Mouse (Mus musculus): ENCODE data around the gene Tmem121. TPM values are rescaled to one million over a fixed set of nuclear protein-coding genes. Genes with fewer than 3 reads are reported as not detected.
"Not testable (repeated sequence)": the region's sequence is repeated elsewhere in the genome, so short reads cannot be mapped to it uniquely, and the experiment has no call there.

The Tmem121 gene
- polyA plus RNA-seq, 1 experiment from 2014 or later: 50.3 TPM

DNA sequence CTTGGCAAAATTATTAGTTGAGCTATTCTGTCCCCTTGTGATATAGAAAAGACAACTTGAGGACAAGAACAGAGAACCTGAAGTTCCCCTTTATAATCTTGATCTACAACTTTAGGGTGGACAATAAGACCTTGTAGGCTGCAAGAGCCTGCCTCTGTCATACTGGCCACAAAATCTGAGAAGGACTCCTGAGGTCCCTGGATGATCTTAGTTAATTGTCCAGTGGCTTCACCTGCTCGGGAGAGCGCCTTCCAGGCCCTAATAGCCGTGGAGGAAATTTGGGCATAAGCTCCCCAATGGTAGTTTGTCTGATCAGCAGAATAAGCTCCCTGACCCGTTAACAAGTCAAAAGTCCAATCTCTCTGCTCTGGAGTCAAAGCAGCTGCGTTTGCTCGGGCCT, 13.4 kb downstream of the Tmem121 start:
- not testable (repeated sequence) for H3K27me3 ChIP-seq (ENCODE audit: control insufficient read depth, insufficient read depth, low read depth, low read length); H3K27ac ChIP-seq (ENCODE audit: low read length); ATAC-seq; H3K4me1 ChIP-seq (ENCODE audit: control insufficient read depth, insufficient read depth, low read length); H3K4me2 ChIP-seq (ENCODE audit: low read length); H3K9me3 ChIP-seq (replicated peaks; ENCODE audit: control insufficient read depth, low read length, poor library complexity, severe bottlenecking); H3K36me3 ChIP-seq (ENCODE audit: control insufficient read depth, insufficient read depth, low read length); H3K4me3 ChIP-seq (ENCODE audit: low read depth, low read length); H3K9ac ChIP-seq (ENCODE audit: low read depth, low read length)
- WGBS: 100% methylated on average over 3 of the region's 6 CpGs

DNA sequence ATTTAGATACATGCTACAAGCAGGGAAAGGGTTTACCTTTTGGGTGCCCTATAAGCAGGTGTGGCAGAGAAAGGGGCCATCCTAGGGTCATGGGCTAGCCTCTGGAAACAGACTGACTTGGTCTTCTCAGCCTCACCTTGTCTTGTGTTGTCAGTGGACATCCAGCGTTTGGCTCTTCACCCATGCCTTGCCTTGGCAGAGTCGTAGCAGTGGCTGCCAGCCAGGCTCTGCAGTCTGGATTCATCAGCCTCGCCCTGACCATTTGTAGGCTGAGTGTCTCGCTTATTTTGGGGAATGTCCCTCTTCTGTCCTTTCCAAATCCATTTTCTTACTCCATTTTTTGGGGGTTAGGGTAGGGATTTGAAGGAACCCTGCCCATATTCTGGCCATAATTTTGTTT, 15.6 kb downstream of the Tmem121 start:
- H3K36me3 ChIP-seq (ENCODE audit: control insufficient read depth, insufficient read depth, low read length): no peaks in the 10 kb centered on the region
- H3K9ac ChIP-seq (ENCODE audit: low read depth, low read length): no peak overlapping the region
- no peak overlapping the region for H3K4me2 ChIP-seq (ENCODE audit: low read length)
- no peak overlapping the region for H3K4me3 ChIP-seq (ENCODE audit: low read depth, low read length)
- H3K27ac ChIP-seq (ENCODE audit: low read length): no peak overlapping the region
- 92% methylated on average over 4 of the region's 4 CpGs for WGBS
- H3K27me3 ChIP-seq (ENCODE audit: control insufficient read depth, insufficient read depth, low read depth, low read length): no peaks in the 10 kb centered on the region
- no peaks in the 10 kb centered on the region for H3K4me1 ChIP-seq (ENCODE audit: control insufficient read depth, insufficient read depth, low read length)
- no peaks in the 10 kb centered on the region for H3K9me3 ChIP-seq (replicated peaks; ENCODE audit: control insufficient read depth, low read length, poor library complexity, severe bottlenecking)
- no peak for ATAC-seq

DNA sequence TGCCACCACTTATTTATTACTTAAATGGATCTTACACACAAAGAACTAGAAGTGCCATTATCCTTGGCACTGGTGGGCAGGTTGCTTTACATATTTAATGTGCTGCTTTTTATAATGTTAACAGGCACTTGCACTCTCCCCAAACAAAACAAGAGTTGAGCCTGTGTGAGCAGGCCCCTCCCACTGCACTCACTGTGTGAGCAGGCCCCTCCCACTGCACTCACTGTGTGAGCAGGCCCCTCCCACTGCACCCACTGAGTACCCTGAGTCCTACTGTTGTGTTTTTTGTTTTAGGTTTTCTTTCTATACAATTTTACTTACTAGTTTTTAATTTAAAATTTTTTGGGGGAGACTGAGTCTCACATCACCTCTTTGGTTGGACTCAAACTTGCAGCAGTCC, 16.3 kb downstream of the Tmem121 start:
- Histone ChIP-seq H3K9me3 (replicated peaks; ENCODE audit: control insufficient read depth, low read length, poor library complexity, severe bottlenecking) (no peaks in the 10 kb centered on the region), H3K4me1 (ENCODE audit: control insufficient read depth, insufficient read depth, low read length) (no peaks in the 10 kb centered on the region), H3K9ac (ENCODE audit: low read depth, low read length) (no peak overlapping the region), H3K27me3 (ENCODE audit: control insufficient read depth, insufficient read depth, low read depth, low read length) (no peaks in the 10 kb centered on the region), H3K4me3 (ENCODE audit: low read depth, low read length) (no peak overlapping the region), H3K36me3 (ENCODE audit: control insufficient read depth, insufficient read depth, low read length) (no peaks in the 10 kb centered on the region), H3K27ac (ENCODE audit: low read length) (no peak overlapping the region), H3K4me2 (ENCODE audit: low read length) (no peak overlapping the region)
- ATAC-seq: no peak

DNA sequence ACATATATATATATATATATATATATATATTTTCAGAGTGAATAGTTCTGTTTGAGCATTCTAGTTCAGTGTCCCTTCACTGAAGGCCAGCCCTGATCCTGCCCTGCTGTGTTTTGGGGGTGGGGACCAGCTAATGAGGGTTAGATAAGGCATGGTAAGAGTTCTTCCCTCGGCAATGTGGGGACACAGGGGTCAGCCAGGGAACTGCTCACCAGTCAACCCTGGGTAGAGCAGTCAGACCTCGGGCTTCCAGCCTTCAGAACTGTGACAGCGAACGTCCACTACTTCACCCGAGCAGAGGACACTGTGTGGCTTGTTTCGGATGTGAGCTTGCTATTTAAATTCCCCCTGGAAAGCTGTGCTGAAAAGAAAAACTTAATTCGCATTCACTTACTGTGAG, 17.8 kb downstream of the Tmem121 start:
- H3K36me3 ChIP-seq (ENCODE audit: control insufficient read depth, insufficient read depth, low read length): no peaks in the 10 kb centered on the region
- no peak for ATAC-seq
- no peaks in the 10 kb centered on the region for H3K4me1 ChIP-seq (ENCODE audit: control insufficient read depth, insufficient read depth, low read length)
- H3K9me3 ChIP-seq (replicated peaks; ENCODE audit: control insufficient read depth, low read length, poor library complexity, severe bottlenecking): no peaks in the 10 kb centered on the region
- 78% methylated on average over 7 of the region's 7 CpGs for WGBS
- no peak overlapping the region for H3K27ac ChIP-seq (ENCODE audit: low read length)
- no peak overlapping the region for H3K4me3 ChIP-seq (ENCODE audit: low read depth, low read length)
- H3K9ac ChIP-seq (ENCODE audit: low read depth, low read length): no peak overlapping the region
- H3K4me2 ChIP-seq (ENCODE audit: low read length): no peak overlapping the region
- no peaks in the 10 kb centered on the region for H3K27me3 ChIP-seq (ENCODE audit: control insufficient read depth, insufficient read depth, low read depth, low read length)

DNA sequence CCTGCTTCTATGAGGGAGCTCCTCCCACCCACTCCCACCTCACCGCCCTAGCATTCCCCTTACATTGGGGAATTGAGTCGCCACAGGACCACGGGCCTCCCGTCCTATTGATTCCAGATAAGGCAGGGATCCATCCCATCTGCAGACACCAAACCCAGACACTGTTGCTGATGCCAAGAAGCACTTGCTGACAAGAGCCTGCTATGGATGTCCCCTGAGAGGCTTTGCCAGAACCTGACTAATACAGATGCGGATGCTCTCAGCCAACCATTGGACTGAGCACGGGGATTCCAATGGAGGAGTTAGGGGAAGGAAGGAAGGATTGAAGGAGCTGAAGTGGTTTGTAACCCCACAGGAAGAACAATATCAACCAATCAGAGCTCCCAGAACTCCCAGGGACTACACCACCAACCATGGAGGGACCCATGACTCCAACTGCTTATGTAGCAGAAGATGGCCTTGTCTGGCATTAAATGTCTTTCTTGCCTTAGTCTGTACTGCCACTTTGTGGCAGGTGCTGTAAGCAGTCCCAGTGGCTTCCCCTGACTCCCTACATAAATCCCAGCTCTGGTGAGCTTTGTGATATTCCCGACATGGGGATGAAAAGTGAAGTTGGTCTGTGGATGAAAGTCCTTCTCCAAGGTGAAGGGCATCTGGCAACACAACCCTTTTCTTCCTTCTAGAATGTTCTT, 19.7 kb downstream of the Tmem121 start:
- Histone ChIP-seq H3K9ac (ENCODE audit: low read depth, low read length) (no peak overlapping the region), H3K4me1 (ENCODE audit: control insufficient read depth, insufficient read depth, low read length) (no peaks in the 10 kb centered on the region), H3K27ac (ENCODE audit: low read length) (no peak overlapping the region), H3K27me3 (ENCODE audit: control insufficient read depth, insufficient read depth, low read depth, low read length) (no peaks in the 10 kb centered on the region), H3K4me2 (ENCODE audit: low read length) (no peak overlapping the region), H3K36me3 (ENCODE audit: control insufficient read depth, insufficient read depth, low read length) (no peaks in the 10 kb centered on the region), H3K4me3 (ENCODE audit: low read depth, low read length) (no peak overlapping the region), H3K9me3 (replicated peaks; ENCODE audit: control insufficient read depth, low read length, poor library complexity, severe bottlenecking) (no peaks in the 10 kb centered on the region)
- 93% methylated on average over 7 of the region's 7 CpGs for WGBS
- ATAC-seq: no peak

DNA sequence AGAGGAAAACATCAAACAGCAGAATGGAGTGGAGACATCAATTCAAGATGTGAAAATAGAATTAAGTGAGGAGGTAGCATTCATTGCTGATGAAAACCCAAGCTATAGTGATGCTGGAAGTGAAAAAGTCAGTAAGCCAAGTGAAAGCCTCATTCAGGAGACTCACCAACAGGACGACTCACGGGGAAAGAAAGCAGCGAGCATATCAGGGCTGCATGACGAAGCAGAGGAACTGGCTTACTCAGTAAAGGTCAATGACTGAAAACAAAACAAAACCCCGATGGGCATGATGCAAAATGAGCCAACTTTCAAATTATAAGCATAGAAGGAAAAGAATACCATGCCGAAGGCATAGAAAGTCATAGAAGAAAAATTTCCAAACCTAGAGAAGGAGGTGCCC, 22.0 kb downstream of the Tmem121 start:
- H3K9ac ChIP-seq (ENCODE audit: low read depth, low read length): no peak overlapping the region
- H3K4me3 ChIP-seq (ENCODE audit: low read depth, low read length): no peak overlapping the region
- no peaks in the 10 kb centered on the region for H3K9me3 ChIP-seq (replicated peaks; ENCODE audit: control insufficient read depth, low read length, poor library complexity, severe bottlenecking)
- H3K4me1 ChIP-seq (ENCODE audit: control insufficient read depth, insufficient read depth, low read length): no peaks in the 10 kb centered on the region
- 86% methylated on average over 6 of the region's 6 CpGs for WGBS
- H3K27ac ChIP-seq (ENCODE audit: low read length): no peak overlapping the region
- H3K27me3 ChIP-seq (ENCODE audit: control insufficient read depth, insufficient read depth, low read depth, low read length): no peaks in the 10 kb centered on the region
- no peak overlapping the region for H3K4me2 ChIP-seq (ENCODE audit: low read length)
- H3K36me3 ChIP-seq (ENCODE audit: control insufficient read depth, insufficient read depth, low read length): no peaks in the 10 kb centered on the region
- ATAC-seq: no peak

DNA sequence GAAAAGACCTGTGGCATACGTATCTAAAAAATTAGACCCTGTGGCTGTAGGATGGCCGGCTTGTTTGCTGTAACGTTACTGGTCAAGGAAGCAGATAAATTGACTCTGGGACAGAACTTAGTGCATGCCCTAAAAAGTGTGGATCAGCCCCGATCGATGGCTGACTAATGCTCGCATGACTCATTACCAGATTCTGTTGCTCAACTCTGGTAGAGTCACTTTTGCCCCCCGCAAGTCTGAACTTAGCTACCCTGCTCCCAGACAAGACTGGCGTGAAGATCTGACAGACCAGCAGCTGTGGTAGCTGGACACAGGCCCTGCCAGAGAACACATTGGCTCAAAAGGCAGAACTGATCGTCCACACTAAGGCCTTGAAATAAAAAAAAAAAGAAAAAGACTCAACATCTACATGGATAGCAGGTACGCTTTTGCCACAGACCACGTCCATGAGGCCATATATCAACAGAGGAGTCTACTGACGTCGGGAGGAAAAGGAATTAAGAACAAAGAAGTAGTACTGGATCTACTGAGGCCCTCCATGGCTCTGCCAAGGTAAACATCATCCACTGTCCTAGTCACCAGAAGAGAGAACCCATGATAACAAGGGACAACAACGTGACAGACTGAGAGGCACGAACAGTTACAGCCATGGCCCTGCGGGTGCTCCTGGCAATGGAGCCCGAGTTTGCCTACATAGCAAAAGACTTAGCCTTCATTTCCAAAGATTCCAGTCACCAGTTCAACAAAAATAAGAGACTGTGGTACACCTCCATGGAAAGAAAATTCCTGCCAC, 25.1 kb downstream of the Tmem121 start:
- H3K27me3 ChIP-seq (ENCODE audit: control insufficient read depth, insufficient read depth, low read depth, low read length): no peaks in the 10 kb centered on the region
- H3K4me3 ChIP-seq (ENCODE audit: low read depth, low read length): no peak overlapping the region
- no peak for ATAC-seq
- no peak overlapping the region for H3K9ac ChIP-seq (ENCODE audit: low read depth, low read length)
- no peak overlapping the region for H3K4me2 ChIP-seq (ENCODE audit: low read length)
- H3K27ac ChIP-seq (ENCODE audit: low read length): no peak overlapping the region
- H3K9me3 ChIP-seq (replicated peaks; ENCODE audit: control insufficient read depth, low read length, poor library complexity, severe bottlenecking): no peaks in the 10 kb centered on the region
- WGBS: 88% methylated on average over 17 of the region's 17 CpGs
- no peaks in the 10 kb centered on the region for H3K36me3 ChIP-seq (ENCODE audit: control insufficient read depth, insufficient read depth, low read length)
- H3K4me1 ChIP-seq (ENCODE audit: control insufficient read depth, insufficient read depth, low read length): no peaks in the 10 kb centered on the region

DNA sequence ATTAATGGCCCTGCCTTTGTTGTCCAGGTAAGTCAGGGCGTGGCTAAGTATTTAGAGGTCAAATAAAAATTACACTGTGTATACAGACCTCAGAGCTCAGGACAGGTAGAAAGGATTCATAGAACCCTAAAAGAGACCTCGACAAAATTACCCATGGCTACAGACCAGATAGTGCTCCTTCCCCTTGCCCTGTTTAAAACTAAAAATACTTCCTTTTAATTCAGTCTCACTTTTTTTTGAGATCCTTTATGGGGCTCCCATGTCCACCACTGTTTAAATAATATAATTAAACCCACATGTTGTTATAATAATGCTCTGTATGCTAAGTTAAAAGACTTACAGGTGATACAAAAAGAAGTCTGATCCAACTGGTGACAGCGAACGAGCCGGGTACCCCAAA, 26.0 kb downstream of the Tmem121 start:
- no peak for ATAC-seq
- no peak overlapping the region for H3K4me2 ChIP-seq (ENCODE audit: low read length)
- no peaks in the 10 kb centered on the region for H3K4me1 ChIP-seq (ENCODE audit: control insufficient read depth, insufficient read depth, low read length)
- no peaks in the 10 kb centered on the region for H3K36me3 ChIP-seq (ENCODE audit: control insufficient read depth, insufficient read depth, low read length)
- H3K27me3 ChIP-seq (ENCODE audit: control insufficient read depth, insufficient read depth, low read depth, low read length): no peaks in the 10 kb centered on the region
- H3K9me3 ChIP-seq (replicated peaks; ENCODE audit: control insufficient read depth, low read length, poor library complexity, severe bottlenecking): no peaks in the 10 kb centered on the region
- no peak overlapping the region for H3K27ac ChIP-seq (ENCODE audit: low read length)
- no peak overlapping the region for H3K4me3 ChIP-seq (ENCODE audit: low read depth, low read length)
- H3K9ac ChIP-seq (ENCODE audit: low read depth, low read length): no peak overlapping the region
- 85% methylated on average over 5 of the region's 5 CpGs for WGBS

DNA sequence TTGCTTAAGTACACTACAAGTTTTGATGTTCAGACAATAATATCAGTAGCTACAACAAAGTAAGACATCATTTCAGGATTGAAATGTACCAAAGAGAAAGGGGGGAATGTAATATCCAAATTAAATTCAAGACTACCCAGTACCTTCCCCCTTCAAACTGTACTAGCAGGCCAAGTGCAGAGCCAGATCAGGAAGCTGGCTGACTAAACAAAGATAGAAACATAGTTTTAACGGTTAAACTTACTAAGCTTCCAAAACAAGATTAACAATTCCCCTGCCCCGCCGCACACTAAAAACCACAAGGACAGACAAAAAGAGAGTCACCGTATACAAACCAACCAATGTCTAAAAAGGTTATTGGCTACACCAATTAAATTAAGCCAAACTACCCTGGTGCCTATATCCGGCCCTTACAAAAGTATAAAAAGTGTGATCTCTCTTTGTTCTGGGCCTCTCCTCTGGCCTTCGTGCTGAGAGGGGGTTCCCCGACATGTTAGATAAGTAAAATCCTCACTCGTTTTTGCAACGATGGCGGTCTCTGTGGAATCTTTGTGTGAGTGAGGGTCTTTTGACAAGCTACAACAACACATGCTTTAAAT, 26.7 kb downstream of the Tmem121 start:
- Histone ChIP-seq H3K27ac (ENCODE audit: low read length) (no peak overlapping the region), H3K9ac (ENCODE audit: low read depth, low read length) (no peak overlapping the region), H3K4me3 (ENCODE audit: low read depth, low read length) (no peak overlapping the region), H3K4me1 (ENCODE audit: control insufficient read depth, insufficient read depth, low read length) (no peaks in the 10 kb centered on the region), H3K27me3 (ENCODE audit: control insufficient read depth, insufficient read depth, low read depth, low read length) (no peaks in the 10 kb centered on the region), H3K9me3 (replicated peaks; ENCODE audit: control insufficient read depth, low read length, poor library complexity, severe bottlenecking) (no peaks in the 10 kb centered on the region), H3K36me3 (ENCODE audit: control insufficient read depth, insufficient read depth, low read length) (no peaks in the 10 kb centered on the region), H3K4me2 (ENCODE audit: low read length) (no peak overlapping the region)
- 91% methylated on average over 10 of the region's 10 CpGs for WGBS
- no peak for ATAC-seq

All from midbrain, embryonic 16.5 days (tissue).